Mouse (Mus musculus): ENCODE measurements around the gene Kcna1.

The Kcna1 gene

GRCm38 (mm10) chr6:126597741-126598140 is 48.4 kb downstream of the Kcna1 start:
- DNase-seq (ENCODE audit: low spot score): no peak

DNA sequence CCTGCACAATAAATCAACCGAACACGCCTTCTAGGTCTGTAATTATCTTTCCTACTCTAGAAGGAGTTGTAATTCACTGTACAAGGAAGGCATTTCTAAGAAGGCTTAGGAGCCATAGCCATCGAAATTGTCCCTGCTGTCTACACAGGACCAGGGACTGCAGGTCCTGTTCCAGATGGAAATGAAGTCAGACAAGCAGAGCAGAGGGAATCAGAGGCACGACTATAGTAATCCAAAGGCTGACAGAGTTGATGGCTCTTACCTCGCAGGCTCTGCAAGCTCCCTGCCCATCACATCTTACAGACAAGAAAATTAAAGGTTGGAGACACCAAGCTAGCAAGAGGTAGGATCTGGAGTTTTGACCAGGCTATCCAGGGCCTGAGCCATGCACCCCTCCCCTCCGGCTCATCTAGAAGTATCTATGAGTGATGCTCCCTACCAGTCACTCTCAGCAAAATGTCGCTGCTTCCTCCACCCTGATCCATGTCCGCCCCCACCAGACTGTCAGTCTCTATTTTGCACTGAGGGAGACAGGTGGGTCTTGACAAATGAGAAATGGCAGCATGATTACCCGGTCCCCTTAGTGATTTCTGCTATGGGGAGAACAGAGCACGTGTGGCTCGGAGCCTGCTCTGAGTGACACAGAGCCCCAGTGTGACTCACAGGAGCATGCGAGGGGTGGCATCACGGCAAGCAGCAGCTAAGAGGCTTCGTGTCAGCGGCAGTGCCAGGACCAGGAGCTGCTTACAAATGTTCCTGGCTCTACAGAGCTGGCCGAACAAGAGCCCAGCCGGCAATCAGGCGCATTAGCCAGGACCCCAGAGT is 50.2 kb downstream of the Kcna1 start:
- no peak for DNase-seq (ENCODE audit: low spot score)

DNA sequence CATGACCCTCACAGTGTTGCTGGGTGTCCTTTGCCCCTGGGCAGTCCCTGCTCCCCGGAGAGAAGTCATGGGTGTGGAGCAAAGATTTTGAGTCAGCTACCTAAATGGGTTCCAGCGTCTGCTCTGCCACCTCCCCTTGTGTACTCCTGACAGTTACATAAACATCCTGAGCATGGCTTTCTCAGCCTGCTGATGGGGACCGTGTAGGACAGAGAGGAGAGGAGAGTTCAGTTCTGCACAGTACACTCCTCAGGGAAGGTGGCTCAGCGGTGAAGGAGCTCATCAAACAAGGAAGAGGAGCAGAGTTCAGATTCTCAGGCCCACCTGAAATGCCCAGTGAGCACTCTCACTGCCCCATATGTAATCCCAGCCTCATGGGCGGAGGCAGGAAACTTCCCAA is 51.1 kb downstream of the Kcna1 start:
- no peak for DNase-seq (ENCODE audit: low spot score)

- DNase-seq (ENCODE audit: low spot score): no peak
Observed at GRCm38 (mm10) chr6:126594365-126594764, 51.8 kb downstream of the Kcna1 start.

DNA sequence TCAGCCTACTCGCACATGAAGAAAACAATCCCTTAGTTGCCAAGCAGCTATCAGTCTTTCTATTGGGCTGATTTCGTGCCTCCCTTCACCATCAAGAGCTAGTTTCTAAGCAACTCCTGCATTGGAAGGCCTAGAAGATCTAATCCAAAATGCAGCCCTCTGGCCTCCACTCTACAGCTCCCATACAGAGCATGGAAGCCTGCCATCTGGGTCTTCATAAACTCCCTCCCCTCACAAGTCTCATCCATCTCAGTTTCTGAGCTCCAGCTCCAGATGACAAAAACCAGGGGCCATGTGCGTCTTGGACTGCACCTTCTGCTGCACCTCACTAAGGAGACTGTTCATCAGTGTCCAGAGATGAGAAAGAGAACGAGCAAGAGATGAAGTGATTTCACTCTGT is 52.8 kb downstream of the Kcna1 start:
- DNase-seq (ENCODE audit: low spot score): no peak

All from urinary bladder, postnatal 14 days (tissue).